Mouse (Mus musculus) cerebellum, adult 18-20 months (tissue): ENCODE measurements around the gene She.
"Not testable (repeated sequence)": the region's sequence is repeated elsewhere in the genome, so short reads cannot be mapped to it uniquely, and the experiment has no call there.

Source experiments
- DNase-seq, 2 experiments: peaks; one replicate each; pipeline ENCODE4 v3.0.0; 2021

Gene She

GRCm38 (mm10) chr3:89818605-89819004, 12.6 kb upstream of the She start:
- DNase-seq: no peak

GRCm38 (mm10) chr3:89819897-89820296, 11.3 kb upstream of the She start:
- DNase-seq: no peak

DNA sequence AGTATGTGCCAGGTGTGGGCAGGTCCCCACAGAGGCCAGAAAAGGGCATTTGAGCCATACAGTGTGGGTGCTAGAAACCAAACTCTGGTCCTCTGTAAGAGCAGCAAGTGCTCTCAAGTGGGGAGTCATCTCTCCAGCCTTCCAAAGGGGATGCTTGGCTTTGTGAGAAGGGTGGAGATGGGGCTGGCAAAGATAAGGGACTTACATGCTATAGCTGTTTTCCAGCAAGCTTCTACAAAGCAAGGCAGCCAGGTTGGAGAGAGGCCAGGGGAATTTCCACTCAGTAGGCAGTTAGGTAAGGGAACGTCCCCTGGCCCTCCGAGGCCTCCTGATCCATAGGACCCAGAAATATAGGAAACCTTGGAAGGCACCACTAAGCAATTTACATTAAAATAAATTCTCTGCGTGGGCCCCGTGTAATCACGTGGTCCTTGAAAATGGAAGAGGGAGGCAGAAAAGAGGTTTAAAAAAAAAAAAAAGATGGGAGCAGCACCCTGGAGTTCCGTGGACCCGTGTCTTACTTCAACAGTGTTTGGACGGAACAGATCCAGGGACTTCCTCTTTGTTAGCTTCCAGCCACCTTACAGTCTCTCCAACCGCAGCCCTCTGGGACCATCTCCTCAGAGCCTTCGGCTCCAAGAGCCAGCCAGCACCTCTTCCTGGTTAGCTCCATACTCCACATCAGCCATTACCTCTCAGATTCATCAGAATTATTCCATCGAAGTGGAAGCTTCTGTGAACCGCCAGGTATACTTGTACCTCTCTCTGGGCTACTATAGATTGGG, 10.7 kb upstream of the She start:
- DNase-seq: no peak

- no peak for DNase-seq
These were observed 10.1 kb upstream of the She start for GRCm38 (mm10) chr3:89821096-89821513.

DNA sequence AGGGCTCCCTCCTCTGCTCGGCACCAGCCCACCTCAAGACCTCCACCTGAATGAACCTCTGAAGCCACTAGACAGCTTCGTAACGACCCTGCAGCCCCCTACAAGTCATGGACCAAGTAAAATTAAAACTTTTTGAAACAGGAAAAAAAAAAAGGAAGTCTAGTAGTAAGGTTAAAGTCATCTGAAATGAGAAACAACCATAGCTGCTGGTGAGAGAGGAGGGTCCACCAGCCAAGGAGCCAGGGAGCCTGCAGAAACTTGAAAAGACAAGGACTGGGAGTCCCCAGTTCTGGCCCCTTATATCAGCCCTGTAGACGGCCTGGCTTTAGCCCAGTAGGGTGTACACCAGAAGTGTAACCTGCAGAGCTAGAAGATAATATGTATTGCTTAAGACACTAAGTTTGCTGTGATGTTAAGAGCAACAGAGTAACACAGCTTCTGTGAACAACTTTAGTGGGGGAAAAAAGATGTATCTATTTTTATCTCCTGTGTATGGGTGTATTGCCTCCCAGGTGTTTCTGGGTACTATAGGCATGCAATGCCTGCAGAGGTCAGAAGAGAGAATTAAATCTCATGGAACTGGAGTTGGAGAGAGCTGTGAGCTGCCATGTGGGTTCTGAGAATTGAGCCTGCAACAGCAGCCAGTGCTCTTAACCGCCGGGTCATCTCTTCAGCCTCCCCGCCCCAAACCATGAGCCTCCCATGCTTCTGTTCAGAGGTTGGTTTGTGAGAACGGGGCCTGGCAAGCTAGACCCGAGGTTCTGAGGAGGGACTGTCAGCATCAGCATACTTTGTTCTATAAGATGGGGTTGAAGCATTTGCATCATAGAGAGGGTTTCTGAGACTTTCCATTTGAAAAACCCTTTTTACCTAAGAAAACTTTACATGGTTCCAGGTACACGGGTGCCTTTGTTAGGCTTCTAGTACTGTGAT, 9.4 kb upstream of the She start:
- no peak for DNase-seq

- no peak for DNase-seq
These were observed 7.6 kb upstream of the She start for GRCm38 (mm10) chr3:89823594-89823993.

DNA sequence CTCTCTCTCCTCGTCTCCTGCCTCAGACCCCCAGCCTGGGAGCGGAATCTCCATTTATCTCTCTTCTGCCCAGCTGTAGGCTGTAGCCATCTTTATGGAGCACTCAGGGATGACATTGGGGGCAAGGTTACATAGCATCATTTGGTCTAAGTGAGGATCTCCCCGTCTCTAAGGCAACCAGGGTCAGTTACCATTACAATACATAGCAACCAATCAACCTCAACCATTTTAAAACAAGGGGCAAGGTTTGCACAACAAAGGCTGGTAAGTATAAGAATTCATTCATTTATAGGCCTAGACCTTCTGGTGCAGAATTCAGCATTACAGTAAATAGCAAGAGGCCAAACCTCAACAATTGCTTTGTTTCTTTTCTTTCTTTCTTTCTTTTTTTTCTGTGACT, 4.9 kb upstream of the She start:
- no peak for DNase-seq

GRCm38 (mm10) chr3:89835362-89835761, 4.2 kb downstream of the She start:
- DNase-seq: no peak

DNA sequence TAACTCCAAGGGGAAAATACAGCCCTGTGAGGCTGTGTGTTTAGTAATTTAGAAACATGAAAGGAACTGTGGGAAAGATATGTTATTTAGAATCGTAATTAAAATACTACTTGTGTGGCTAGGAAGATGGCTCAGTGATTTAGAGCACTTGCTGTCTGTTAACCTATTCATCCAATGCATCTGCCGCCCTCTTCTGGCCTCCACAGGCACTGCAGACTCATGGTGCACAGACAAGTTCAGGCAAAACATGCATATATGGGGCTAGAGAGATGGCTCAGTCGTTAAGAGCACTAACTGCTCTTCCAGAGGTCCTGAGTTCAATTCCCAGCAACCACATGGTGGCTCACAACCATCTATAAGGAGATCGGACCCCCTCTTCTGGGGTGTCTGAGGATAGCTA, 11.1 kb downstream of the She start:
- DNase-seq: no peak

DNA sequence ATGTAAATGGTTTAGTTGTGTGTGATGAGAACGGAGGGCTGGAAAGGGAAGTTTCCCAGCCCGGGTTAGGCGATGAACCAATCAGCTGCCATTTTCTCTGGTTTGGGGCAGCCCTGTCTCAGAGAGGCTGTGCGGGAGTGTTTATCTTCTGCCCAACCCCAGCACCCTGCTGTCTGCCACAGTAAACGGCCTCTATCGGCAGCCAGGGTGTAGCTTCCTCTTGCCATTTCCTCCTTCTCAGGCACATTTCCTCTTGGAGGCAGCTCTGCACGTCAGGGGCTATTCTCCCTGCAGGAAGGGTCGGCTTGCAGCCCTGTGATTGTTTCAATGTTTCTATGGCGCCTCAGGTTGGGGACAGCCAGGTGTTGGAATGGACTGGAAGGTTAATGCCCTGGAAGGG, 12.0 kb downstream of the She start:
- no peak for DNase-seq

DNA sequence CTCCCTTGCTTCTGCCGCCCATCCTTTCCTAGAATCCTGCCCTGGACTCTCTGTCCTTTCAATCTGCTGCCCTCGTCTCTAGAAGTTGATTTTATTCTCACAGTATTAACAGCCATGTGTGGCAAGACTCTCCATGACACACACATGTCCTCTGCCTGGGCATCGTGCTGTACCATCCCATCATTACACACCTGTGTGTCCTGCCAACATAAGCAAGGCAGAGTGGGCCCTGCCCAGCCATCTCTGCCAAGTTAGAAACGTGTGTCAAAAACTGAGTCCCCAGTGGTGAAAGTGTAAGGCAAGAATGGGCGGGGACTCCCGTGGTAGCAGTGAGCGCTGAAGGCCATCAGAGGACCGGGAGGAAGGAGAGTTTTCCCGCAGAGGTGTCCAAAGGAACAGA, 14.6 kb downstream of the She start:
- no peak for DNase-seq

DNA sequence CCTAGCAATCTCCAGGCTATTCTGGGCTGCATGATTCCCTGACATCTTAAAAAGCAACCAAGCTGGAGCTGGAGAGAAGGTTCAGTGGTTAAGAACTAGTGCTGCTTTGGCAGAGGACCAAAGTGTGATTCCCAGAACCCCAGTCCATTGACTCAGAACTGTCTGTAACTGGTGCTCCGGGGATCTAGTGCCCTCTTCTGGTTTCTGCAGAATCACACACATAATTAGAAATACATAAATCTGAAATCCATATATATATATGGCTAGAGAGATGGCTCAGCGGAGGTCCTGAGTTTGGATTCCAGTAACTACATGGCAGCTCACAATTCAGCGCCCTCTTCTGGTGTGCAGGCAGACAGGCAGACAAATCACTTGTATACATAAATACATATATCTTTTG, 16.0 kb downstream of the She start:
- no peak for DNase-seq

- no peak for DNase-seq
These were observed 16.4 kb downstream of the She start for GRCm38 (mm10) chr3:89847596-89847995.

GRCm38 (mm10) chr3:89848083-89848482, 16.9 kb downstream of the She start:
- no peak for DNase-seq

- DNase-seq: no peak
These were observed 22.6 kb downstream of the She start for GRCm38 (mm10) chr3:89853752-89854151.

DNA sequence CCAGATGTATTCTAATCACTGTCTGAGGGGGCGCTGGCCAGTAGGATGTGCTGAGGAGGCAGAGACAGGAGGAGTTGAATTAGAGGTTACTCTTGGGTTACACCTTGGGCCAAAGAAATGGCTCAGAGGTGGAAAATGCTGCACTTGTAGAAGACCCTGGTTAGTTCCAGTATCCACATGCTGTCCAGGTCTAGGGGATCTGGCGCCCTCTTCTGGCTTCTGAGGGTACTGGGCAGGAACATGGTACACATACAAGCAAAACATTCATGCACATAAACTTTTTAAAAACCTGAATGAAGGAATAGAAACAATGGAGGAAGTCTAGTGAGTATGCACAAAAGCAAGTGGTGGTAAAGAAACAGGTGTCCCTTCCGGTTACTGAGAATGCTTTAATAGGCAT, 26.2 kb downstream of the She start:
- DNase-seq: no peak

- peak; percentile 13 to 21 for DNase-seq
These were observed 27.0 kb downstream of the She start for GRCm38 (mm10) chr3:89858123-89858522.

DNA sequence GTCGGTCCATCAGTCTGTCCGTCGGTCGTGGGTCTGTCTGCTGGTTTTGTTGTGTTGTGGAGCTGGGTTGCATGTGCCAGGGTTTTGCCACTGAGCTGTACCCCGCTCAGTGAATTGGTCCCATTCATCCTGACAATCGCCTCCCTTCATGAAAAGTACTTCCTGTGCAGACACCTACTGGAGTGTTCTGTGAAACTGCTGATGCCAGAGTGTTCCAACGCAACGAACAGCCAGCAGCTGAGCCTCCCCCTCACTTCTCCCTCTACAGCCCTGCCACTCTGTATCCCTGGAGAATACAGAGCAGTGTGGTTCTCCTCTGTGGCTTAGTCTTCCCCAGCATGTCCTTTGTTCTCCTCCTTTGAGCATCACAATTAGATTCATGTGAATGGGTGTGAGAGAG, 27.7 kb downstream of the She start:
- DNase-seq: no peak

DNA sequence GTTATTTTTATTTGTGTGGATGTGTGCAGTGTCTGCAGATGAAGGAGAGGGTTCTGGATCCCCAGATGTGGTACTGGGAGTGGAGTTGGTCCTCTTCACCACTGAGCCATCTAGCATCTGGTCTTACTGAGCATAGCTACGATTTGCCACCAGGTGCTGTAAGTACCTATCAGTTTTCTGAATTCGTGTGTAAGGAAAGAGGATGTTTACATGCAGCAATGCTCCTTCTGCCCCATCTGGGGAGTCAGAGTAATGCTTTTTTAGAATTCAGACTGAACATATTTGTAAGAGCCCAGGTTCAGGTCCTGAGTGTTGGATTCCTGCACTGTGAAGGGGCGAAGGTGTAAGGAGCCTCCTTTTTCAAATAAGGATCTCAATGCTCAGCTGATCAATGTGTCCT, 28.8 kb downstream of the She start:
- no peak for DNase-seq

DNA sequence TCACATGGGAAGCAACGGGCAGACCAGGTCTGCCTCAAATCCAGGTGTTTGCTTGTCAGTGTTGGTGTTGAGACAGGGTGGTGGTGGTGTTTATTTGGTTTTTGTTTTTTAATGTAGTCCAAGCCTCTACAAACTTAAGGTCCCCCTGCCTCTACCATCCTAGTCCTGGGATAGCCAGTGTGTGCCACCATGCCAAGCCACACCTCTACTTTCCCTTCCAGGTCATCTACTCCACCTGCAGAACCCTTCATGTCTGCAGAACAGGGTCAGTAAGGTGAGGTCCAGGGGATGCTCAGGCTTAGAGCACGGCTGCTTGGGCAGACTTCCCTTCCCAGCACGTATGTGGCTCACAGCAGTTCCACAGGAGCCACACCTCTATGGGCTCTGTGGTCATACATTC, 29.2 kb downstream of the She start:
- DNase-seq: no peak

- peak in 1 of 2 experiments; percentile 4 for DNase-seq
These were observed 29.9 kb downstream of the She start for GRCm38 (mm10) chr3:89861070-89861469.

GRCm38 (mm10) chr3:89862182-89862761, 31.1 kb downstream of the She start:
- DNase-seq: no peak

DNA sequence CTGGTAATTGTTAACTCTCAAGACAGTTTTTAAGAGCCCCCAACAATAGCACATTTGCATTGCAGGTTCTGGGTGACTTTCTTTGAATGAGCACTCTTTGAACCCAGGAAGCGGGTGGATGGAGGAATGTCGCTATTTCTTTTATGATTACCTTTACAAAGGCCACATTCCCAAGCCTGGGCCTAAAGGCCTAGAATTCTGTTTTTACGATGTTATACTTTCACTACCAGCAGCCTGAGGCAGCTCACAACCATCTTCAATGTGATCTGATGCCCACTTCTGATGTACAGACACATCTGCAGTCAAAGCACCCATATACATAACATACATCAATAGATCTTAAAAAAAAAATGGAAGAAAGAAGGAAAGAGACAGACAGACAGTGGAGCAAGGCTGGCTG, 32.1 kb downstream of the She start:
- DNase-seq: not testable (repeated sequence)
